Mouse (Mus musculus) liver, embryonic 14.5 days (tissue): ENCODE results near the gene Oxld1. TPM values are rescaled to one million over a fixed set of nuclear protein-coding genes. Genes with fewer than 3 reads are reported as not detected.

Source experiments
- ATAC-seq: fragments of 200-750 bp; cut with Nextera tagmentation; 2 replicates; pipeline ENCODE4 v1.8.0; 2017; ENCODE audit warnings: moderate number of reproducible peaks, mild to moderate bottlenecking, moderate library complexity; ENCODE audit not compliant: insufficient read depth
- DNase-seq, 3 experiments: peaks; one replicate each; pipeline ENCODE4 v3.0.0-alpha.2; 2012 to 2013; ENCODE audit warnings: low read depth in 3 of 3, low spot score in 3 of 3
- H3K27ac ChIP-seq: fragments of 300-500 bp; sonication (generic); 2 replicates; pipeline ENCODE4 v1.5.1; 2014; ENCODE audit warnings: moderate library complexity, mild to moderate bottlenecking, control low read depth, inconsistent platforms
- H3K27me3 ChIP-seq: fragments of 300-500 bp; sonication (generic); 2 replicates; pipeline ENCODE4 v1.6.1; 2014; ENCODE audit warnings: mild to moderate bottlenecking, low read length, moderate library complexity; ENCODE audit not compliant: control insufficient read depth, insufficient read depth
- H3K36me3 ChIP-seq: fragments of 300-500 bp; sonication (generic); replicated peaks from 2 replicates; pipeline ENCODE4 v1.6.1; 2014; ENCODE audit warnings: low read depth; ENCODE audit not compliant: control insufficient read depth, insufficient read depth
- H3K4me1 ChIP-seq, 2 experiments: fragments of 200-500 bp in 1 of 2; fragments of 300-500 bp in 1 of 2; sonication (generic) in 1 of 2; replicated peaks; 2 replicates each; pipeline ENCODE4 v1.6.1; 2012 to 2014; ENCODE audit warnings: antibody characterized with exemption in 1 of 2, inconsistent platforms in 1 of 2, low read length in 1 of 2; ENCODE audit not compliant: control insufficient read depth in 2 of 2, insufficient read depth in 2 of 2
- H3K4me2 ChIP-seq: fragments of 300-500 bp; sonication (generic); 2 replicates; pipeline ENCODE4 v1.6.1; 2014; ENCODE audit warnings: low read depth, mild to moderate bottlenecking, control low read depth, moderate library complexity
- H3K4me3 ChIP-seq, 2 experiments: fragments of 200-500 bp in 1 of 2; fragments of 300-500 bp in 1 of 2; sonication (generic) in 1 of 2; 2 replicates each; pipeline ENCODE4 v1.5.1; 2012 to 2014; ENCODE audit warnings: low read depth in 2 of 2, low read length in 2 of 2, mild to moderate bottlenecking in 2 of 2, control low read depth in 1 of 2, inconsistent platforms in 1 of 2, moderate library complexity in 1 of 2; ENCODE audit not compliant: insufficient read depth in 1 of 2
- H3K9ac ChIP-seq: fragments of 300-500 bp; sonication (generic); replicated peaks from 2 replicates; pipeline ENCODE4 v1.6.1; 2014; ENCODE audit warnings: mild to moderate bottlenecking, control low read depth, moderate library complexity
- H3K9me3 ChIP-seq: fragments of 300-500 bp; sonication (generic); 2 replicates; pipeline ENCODE4 v1.6.1; 2016; ENCODE audit warnings: low read length, mixed read lengths; ENCODE audit not compliant: control insufficient read depth
- CTCF ChIP-seq: IDR thresholded peaks from 2 replicates; pipeline ENCODE4 v1.5.1; 2016; ENCODE audit warnings: antibody characterized with exemption, low read depth, control low read depth
- EP300 ChIP-seq: IDR thresholded peaks from 2 replicates; pipeline ENCODE4 v1.6.1; 2016; ENCODE audit warnings: antibody characterized with exemption, low read depth
- WGBS: fragments of 180-500 bp; shearing (Covaris S2); extraction: QIAGEN DNeasy Blood & Tissue Kit; methylation state at CpG from one replicate; pipeline ENCODE4 v1.1.7; 2014; ENCODE audit not compliant: insufficient replicate concordance; 5-methylcytosine and 5-hydroxymethylcytosine counted together
- polyA plus RNA-seq, 2 experiments: library from polyadenylated mRNA; depleted of rRNA in 1 of 2; stranded (reverse) in 1 of 2; unstranded in 1 of 2; fragments of >200 nt; fragmentation: Nextera tagmentation in 1 of 2; extraction: Ambion mirVana in 1 of 2; gene quantifications; 2 replicates each; pipeline versions ENCODE4 v1.2.1 to v1.2.3; 2012 to 2014

Oxld1 gene
- polyA plus RNA-seq, 2 experiments = 5.3 to 8.4 TPM

DNA sequence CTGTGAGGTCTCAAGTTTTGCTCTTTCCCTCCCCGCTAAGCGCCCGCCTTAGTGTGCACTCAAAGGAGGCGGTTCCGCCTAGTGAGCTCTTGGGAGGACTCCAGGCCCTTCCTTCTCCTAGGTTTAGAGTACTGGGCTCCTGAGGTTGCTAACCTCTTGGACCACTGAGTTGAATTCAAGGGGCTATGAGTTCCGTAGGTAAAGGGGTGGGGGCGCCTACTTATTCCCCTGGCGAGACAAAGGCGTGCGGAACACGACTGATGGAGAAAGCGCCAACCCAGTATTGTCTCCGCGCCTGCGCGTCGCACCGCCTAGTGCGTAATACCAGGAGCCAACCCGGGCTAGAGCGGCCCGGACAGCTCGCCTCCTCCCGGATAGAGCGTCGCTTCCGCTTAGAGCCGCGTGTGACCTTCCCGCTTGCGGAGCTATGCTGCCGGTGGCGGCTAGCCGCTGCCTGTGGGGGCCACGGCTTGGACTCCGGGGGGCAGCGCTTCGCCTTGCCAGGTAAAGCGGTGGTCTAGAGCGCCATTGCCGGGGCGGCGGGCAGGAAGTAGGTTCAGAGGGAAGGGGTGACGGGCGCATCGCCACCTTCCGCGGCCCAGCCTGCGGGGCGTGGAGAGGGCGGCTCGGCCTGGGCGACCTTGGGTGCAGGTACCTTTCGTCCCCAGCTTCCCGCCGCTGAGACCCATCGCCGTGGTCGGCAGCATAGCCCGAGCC is 26.6 kb upstream of the Oxld1 start, which contains the start of gene Mrpl12:
TSS of gene Mrpl12 (plus strand) at position 349 of the 717 bp plus-strand sequence.
- H3K27me3 ChIP-seq = no peaks in the 10 kb centered on the region
- peaks cover 4 to 6% of the 10 kb centered on the region in 2 experiments for H3K4me1 ChIP-seq
- ATAC-seq (peak; percentile 87), DNase-seq (peak; percentile 85 to 87 (median 87))
- H3K36me3 ChIP-seq = peaks cover 48% of the 10 kb centered on the region
- WGBS = under 1% methylated on average over 60 of the region's 60 CpGs
- peak within 1 kb of the TSS; percentile 70 to 92 for H3K4me3 ChIP-seq
- TF ChIP-seq EP300 (peak; percentile 45), CTCF (peak; percentile 27; the same call in 1 of the 2 replicates)
- no peaks in the 10 kb centered on the region for H3K9me3 ChIP-seq
- H3K4me2 ChIP-seq = peak within 1 kb of the TSS; percentile 70
- H3K9ac ChIP-seq = peak within 1 kb of the TSS; percentile 92
- peak within 1 kb of the TSS; percentile 37 for H3K27ac ChIP-seq

DNA sequence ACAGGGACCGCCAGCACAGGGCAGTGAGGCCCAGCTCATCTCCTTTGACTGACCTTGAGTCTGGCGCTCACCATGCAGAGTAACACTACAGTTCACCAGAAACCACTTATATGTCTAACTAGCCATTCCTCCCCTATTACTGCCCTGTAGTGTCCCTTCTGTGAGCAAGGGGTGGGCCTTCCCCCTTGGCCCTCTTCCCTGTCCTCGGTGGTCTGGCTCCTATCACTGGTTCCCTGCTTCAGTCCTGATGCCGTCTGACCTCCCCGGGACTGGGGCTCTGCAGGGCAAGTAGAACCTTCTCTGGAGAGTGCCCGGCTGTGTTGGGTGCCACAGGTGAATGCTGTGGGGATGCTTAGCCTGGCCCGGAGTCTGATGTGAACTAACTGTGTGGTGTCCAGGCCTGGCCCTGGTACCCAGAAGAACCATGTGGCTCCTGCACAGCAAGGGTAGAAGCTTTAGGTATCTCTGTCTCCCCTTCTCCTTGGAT is 25.6 kb upstream of the Oxld1 start:
- DNase-seq (no peak), ATAC-seq (no peak)
- H3K27me3 ChIP-seq = no peaks in the 10 kb centered on the region
- WGBS = 86% methylated on average over 7 of the region's 7 CpGs
- H3K4me2 ChIP-seq = peak overlapping the region; percentile 70
- H3K9ac ChIP-seq = peak overlapping the region; percentile 92
- H3K4me1 ChIP-seq = peaks cover 3 to 4% of the 10 kb centered on the region in 2 experiments; a peak in 3 of 4 replicates
- no peaks in the 10 kb centered on the region for H3K9me3 ChIP-seq
- TF ChIP-seq CTCF = no peak
- no peak for TF ChIP-seq EP300
- H3K36me3 ChIP-seq = peaks cover 51% of the 10 kb centered on the region
- H3K27ac ChIP-seq = peak overlapping the region; percentile 1; the same call in 1 of the 2 replicates
- peak overlapping the region in 1 of 2 experiments; percentile 92; a peak in 2 of 4 replicates for H3K4me3 ChIP-seq

- Histone ChIP-seq H3K4me3 (no peak overlapping the region), H3K27ac (no peak overlapping the region), H3K9ac (no peak overlapping the region), H3K27me3 (no peaks in the 10 kb centered on the region), H3K4me2 (no peak overlapping the region), H3K4me1 (peaks cover 6 to 7% of the 10 kb centered on the region in 2 experiments), H3K9me3 (no peaks in the 10 kb centered on the region), H3K36me3 (peaks cover 54% of the 10 kb centered on the region)
- DNase-seq (no peak), ATAC-seq (no peak)
- TF ChIP-seq CTCF (no peak), EP300 (no peak)
- WGBS = 88% methylated on average over 6 of the region's 6 CpGs
Observed at GRCm38 (mm10) chr11:120472052-120472451, 14.2 kb upstream of the Oxld1 start.

GRCm38 (mm10) chr11:120467736-120468092 is 9.8 kb upstream of the Oxld1 start:
- H3K9me3 ChIP-seq = no peaks in the 10 kb centered on the region
- DNase-seq (no peak), ATAC-seq (peak; percentile 70)
- peaks cover 10 to 13% of the 10 kb centered on the region in 2 experiments for H3K4me1 ChIP-seq
- no peaks in the 10 kb centered on the region for H3K27me3 ChIP-seq
- TF ChIP-seq EP300 = no peak
- TF ChIP-seq CTCF = no peak
- peak overlapping the region; percentile 41 for H3K27ac ChIP-seq
- peak overlapping the region; percentile 86 for H3K9ac ChIP-seq
- peak overlapping the region; percentile 78 to 99 for H3K4me3 ChIP-seq
- peaks cover 26% of the 10 kb centered on the region for H3K36me3 ChIP-seq
- peak overlapping the region; percentile 98 for H3K4me2 ChIP-seq
- under 1% methylated on average over 33 of the region's 33 CpGs for WGBS

DNA sequence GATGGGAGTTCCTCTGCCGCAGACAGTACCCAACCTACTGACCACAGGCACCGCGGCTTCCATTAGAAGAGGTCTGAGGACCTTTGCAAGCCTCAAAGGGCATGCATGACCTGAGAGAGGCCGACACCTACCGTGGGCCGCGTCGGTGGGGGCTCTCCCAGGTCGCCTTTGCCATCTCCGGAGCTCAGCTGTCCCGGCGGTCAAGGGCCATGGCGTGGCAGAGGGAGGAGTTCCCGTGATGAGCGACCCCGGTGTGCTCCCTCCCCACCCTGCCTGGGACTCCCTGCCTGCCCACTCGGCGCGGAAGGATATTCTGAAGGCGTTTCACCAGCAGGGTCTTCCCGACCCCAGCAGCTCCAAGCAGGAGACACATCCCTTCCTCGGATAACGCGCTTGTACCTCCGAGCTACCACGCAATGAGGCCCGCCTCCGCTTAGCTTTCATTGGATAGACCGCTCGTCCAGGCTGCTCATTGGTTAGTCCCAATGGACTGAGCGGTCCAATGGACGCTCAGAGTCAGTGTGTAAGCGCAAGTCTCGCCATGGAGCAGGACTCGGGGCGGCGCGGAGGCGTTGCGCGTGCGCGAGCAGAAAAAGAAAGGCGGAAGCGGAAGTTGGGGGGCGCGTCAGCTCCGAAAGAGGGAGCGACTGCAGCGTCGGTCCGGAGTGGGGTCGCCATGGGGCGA is 9.3 kb upstream of the Oxld1 start, which contains the start of gene Arl16:
TSS of gene Arl16 (minus strand) at position 557 of the 685 bp plus-strand sequence.
- peak; percentile 98 to 99 (median 98) for DNase-seq
- Histone ChIP-seq H3K4me3 (peak within 1 kb of the TSS; percentile 88 to 99), H3K36me3 (peaks cover 24% of the 10 kb centered on the region), H3K9ac (peak within 1 kb of the TSS; percentile 86), H3K4me1 (peaks cover 10 to 13% of the 10 kb centered on the region in 2 experiments), H3K4me2 (peak within 1 kb of the TSS; percentile 98), H3K27me3 (no peaks in the 10 kb centered on the region), H3K9me3 (no peaks in the 10 kb centered on the region), H3K27ac (peak within 1 kb of the TSS; percentile 41)
- peak; percentile 100 for ATAC-seq
- TF ChIP-seq CTCF = no peak; the same call in 1 of the 2 replicates
- TF ChIP-seq EP300 = no peak
- 0% methylated on average over 52 of the region's 54 CpGs for WGBS
